Mouse (Mus musculus) bone marrow, adult 2 months (tissue): ENCODE data around the gene Fbxo46.

ENCODE experiments used
- CTCF ChIP-seq: fragments of 200-500 bp; IDR thresholded peaks from 2 replicates; pipeline ENCODE4 v1.5.1; 2011; ENCODE audit warnings: low read length, control low read depth; ENCODE audit not compliant: control insufficient read depth, insufficient read depth
- POLR2A ChIP-seq: fragments of 200-500 bp; IDR thresholded peaks from 2 replicates; pipeline ENCODE4 v1.6.1; 2011; ENCODE audit warnings: low read depth, mild to moderate bottlenecking, control low read depth, low read length, borderline replicate concordance; ENCODE audit not compliant: control insufficient read depth

GRCm38 (mm10) chr7:19118028-19118771 is 1.5 kb upstream of the Fbxo46 start, which contains the start of gene Gm4969:
- no peak for TF ChIP-seq POLR2A
- TF ChIP-seq CTCF: no peak
